Mouse (Mus musculus) forebrain, postnatal 0 days (tissue): ENCODE results near the gene Tecpr1. TPM values are rescaled to one million over a fixed set of nuclear protein-coding genes. Genes with fewer than 3 reads are reported as not detected.

Experiments
- ATAC-seq: fragments of 200-750 bp; cut with Nextera tagmentation; 2 replicates; pipeline ENCODE4 v1.8.0; 2017; ENCODE audit warnings: mild to moderate bottlenecking, moderate library complexity
- DNase-seq: peaks from one replicate; pipeline ENCODE4 v3.0.0-alpha.2; 2015
- H3K27ac ChIP-seq: fragments of 300-500 bp; sonication (generic); 2 replicates; pipeline ENCODE4 v1.5.1; 2014; ENCODE audit warnings: low read depth, mild to moderate bottlenecking, antibody characterized with exemption, low read length, moderate library complexity, mixed read lengths
- H3K27me3 ChIP-seq: fragments of 300-500 bp; sonication (generic); 2 replicates; pipeline ENCODE4 v1.6.1; 2014; ENCODE audit warnings: mild to moderate bottlenecking, low read length, mixed read lengths; ENCODE audit not compliant: insufficient read depth
- H3K36me3 ChIP-seq: fragments of 300-500 bp; sonication (generic); 2 replicates; pipeline ENCODE4 v1.6.1; 2014; ENCODE audit warnings: mild to moderate bottlenecking, moderate library complexity; ENCODE audit not compliant: insufficient read depth
- H3K4me1 ChIP-seq: fragments of 300-500 bp; sonication (generic); 2 replicates; pipeline ENCODE4 v1.6.1; 2014; ENCODE audit warnings: antibody characterized with exemption; ENCODE audit not compliant: insufficient read depth
- H3K4me2 ChIP-seq: fragments of 300-500 bp; sonication (generic); 2 replicates; pipeline ENCODE4 v1.6.1; 2014; ENCODE audit warnings: low read depth, mild to moderate bottlenecking, moderate library complexity
- H3K4me3 ChIP-seq: fragments of 300-500 bp; sonication (generic); 2 replicates; pipeline ENCODE4 v1.5.1; 2014; ENCODE audit warnings: low read depth, low read length, mixed read lengths
- H3K9ac ChIP-seq: fragments of 300-500 bp; sonication (generic); 2 replicates; pipeline ENCODE4 v1.6.1; 2014; ENCODE audit warnings: mild to moderate bottlenecking
- H3K9me3 ChIP-seq: fragments of 300-500 bp; sonication (generic); 2 replicates; pipeline ENCODE4 v1.6.1; 2016; ENCODE audit warnings: low read length
- CTCF ChIP-seq: sonication (generic); IDR thresholded peaks from 2 replicates; pipeline ENCODE4 v1.5.1; 2016; ENCODE audit warnings: antibody characterized with exemption, control low read depth, low read depth
- WGBS: fragments of 180-500 bp; shearing (Covaris S2); extraction: QIAGEN DNeasy Blood & Tissue Kit; methylation state at CpG from one replicate; pipeline ENCODE4 v1.1.7; 2014; 5-methylcytosine and 5-hydroxymethylcytosine counted together
- polyA plus RNA-seq: library from polyadenylated mRNA; unstranded; fragments of >200 nt; fragmentation: Nextera tagmentation; extraction: Ambion mirVana; gene quantifications from 2 replicates; pipeline ENCODE4 v1.2.1, GENCODE M21; 2015
- total RNA-seq: library from RNA; depleted of rRNA; stranded (reverse); fragments of >200 nt; gene quantifications from 2 replicates; pipeline ENCODE4 v1.2.3, GENCODE M21; 2014

Gene Tecpr1
- total and polyA plus RNA-seq, 2 experiments from 2014 or later: 32.7 to 57.7 TPM

DNA sequence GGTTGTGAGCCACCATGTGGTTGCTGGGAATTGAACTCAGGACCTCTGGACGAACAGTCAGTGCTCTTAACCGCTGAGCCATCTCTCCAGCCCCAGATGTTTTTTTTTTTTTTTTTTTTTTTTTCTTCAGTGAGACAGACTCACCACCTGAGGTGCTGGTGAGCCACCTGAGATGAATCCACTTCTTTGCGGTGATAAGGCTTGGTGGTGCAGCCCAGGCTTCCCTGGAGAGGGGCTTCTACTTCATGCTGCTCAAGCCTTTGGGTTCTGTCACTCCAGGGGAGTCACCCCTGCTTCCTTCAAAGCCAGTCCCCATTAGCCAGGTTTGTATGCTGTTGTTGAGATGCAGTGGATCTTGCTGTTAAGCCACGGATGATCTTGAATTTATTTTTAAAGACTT is 29.8 kb upstream of the Tecpr1 start:
- H3K36me3 ChIP-seq: no peaks in the 10 kb centered on the region
- H3K4me2 ChIP-seq: no peak overlapping the region
- no peak overlapping the region for H3K9ac ChIP-seq
- ATAC-seq (no peak), DNase-seq (no peak)
- no peaks in the 10 kb centered on the region for H3K27me3 ChIP-seq
- no peak; the same call in 1 of the 2 replicates for TF ChIP-seq CTCF
- H3K4me1 ChIP-seq: peaks cover 23% of the 10 kb centered on the region
- 69% methylated on average over 4 of the region's 4 CpGs for WGBS
- no peaks in the 10 kb centered on the region for H3K9me3 ChIP-seq
- H3K27ac ChIP-seq: no peak overlapping the region
- no peak overlapping the region for H3K4me3 ChIP-seq

DNA sequence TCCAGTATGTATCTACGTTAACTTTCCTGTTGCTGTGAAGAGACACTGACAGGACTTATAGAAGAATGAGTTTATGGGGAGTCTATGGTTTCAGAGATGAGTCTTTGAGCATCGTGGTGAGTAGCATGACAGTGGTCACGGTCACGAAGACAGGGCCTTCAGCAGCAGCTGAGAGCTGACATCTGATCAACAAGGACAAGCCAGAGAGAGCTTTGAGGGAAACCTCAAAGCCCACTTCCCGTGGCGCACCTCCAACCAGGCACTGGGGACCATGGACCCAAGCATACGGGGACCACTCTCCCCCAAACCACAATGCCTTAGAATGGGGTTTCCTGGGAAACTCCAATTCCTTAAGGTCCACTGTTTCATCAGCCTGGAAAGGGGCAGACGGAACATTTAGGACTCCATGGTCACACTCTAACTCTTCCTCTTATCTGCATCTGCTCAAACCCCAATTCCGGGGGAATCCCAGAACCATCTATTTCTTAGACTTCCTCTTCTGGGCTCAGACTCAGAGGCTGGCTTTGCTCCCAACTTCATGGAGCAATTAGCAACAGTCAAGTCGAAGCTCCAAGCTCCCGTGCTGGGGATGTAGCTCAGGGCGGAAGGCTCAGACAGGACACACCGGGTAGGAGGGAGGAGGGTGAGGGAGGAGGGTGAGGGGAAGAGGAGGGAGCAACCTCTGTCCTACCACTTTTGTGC is 28.6 kb upstream of the Tecpr1 start:
- WGBS: 87% methylated on average over 13 of the region's 13 CpGs
- no peak overlapping the region for H3K9ac ChIP-seq
- TF ChIP-seq CTCF: no peak
- H3K4me1 ChIP-seq: peaks cover 11% of the 10 kb centered on the region
- H3K27me3 ChIP-seq: no peaks in the 10 kb centered on the region
- H3K9me3 ChIP-seq: no peaks in the 10 kb centered on the region
- no peak overlapping the region for H3K27ac ChIP-seq
- H3K36me3 ChIP-seq: no peaks in the 10 kb centered on the region
- DNase-seq (no peak), ATAC-seq (no peak)
- no peak overlapping the region for H3K4me3 ChIP-seq
- H3K4me2 ChIP-seq: no peak overlapping the region

- Histone ChIP-seq H3K9me3 (no peaks in the 10 kb centered on the region), H3K27ac (no peak overlapping the region), H3K4me2 (no peak overlapping the region), H3K4me1 (no peaks in the 10 kb centered on the region), H3K36me3 (no peaks in the 10 kb centered on the region), H3K27me3 (no peaks in the 10 kb centered on the region), H3K4me3 (no peak overlapping the region), H3K9ac (no peak overlapping the region)
- 86% methylated on average over 3 of the region's 3 CpGs for WGBS
- ATAC-seq: no peak
- TF ChIP-seq CTCF: peak; percentile 42
- no peak for DNase-seq
Measured at GRCm38 (mm10) chr5:144249871-144250270, 26.5 kb upstream of the Tecpr1 start.

- Histone ChIP-seq H3K27ac (no peak overlapping the region), H3K4me3 (no peak overlapping the region), H3K4me2 (no peak overlapping the region), H3K36me3 (no peaks in the 10 kb centered on the region), H3K4me1 (no peaks in the 10 kb centered on the region), H3K9ac (no peak overlapping the region), H3K27me3 (no peaks in the 10 kb centered on the region), H3K9me3 (no peaks in the 10 kb centered on the region)
- ATAC-seq: no peak
- TF ChIP-seq CTCF: no peak
- WGBS: 82% methylated on average over 10 of the region's 10 CpGs
- DNase-seq: no peak
Measured at GRCm38 (mm10) chr5:144247906-144248585, 24.6 kb upstream of the Tecpr1 start.

- no peaks in the 10 kb centered on the region for H3K4me1 ChIP-seq
- H3K4me3 ChIP-seq: no peak overlapping the region
- H3K36me3 ChIP-seq: no peaks in the 10 kb centered on the region
- H3K4me2 ChIP-seq: no peak overlapping the region
- no peak for TF ChIP-seq CTCF
- DNase-seq: no peak
- no peak for ATAC-seq
- no peaks in the 10 kb centered on the region for H3K27me3 ChIP-seq
- H3K9ac ChIP-seq: no peak overlapping the region
- no peak overlapping the region for H3K27ac ChIP-seq
- WGBS: 82% methylated on average over 10 of the region's 10 CpGs
- no peaks in the 10 kb centered on the region for H3K9me3 ChIP-seq
Measured at GRCm38 (mm10) chr5:144247307-144247706, 23.9 kb upstream of the Tecpr1 start.

- TF ChIP-seq CTCF: no peak
- no peaks in the 10 kb centered on the region for H3K4me1 ChIP-seq
- DNase-seq: no peak
Measured at GRCm38 (mm10) chr5:144246669-144247068, 23.3 kb upstream of the Tecpr1 start.

GRCm38 (mm10) chr5:144245592-144245991 is 22.2 kb upstream of the Tecpr1 start:
- no peak for ATAC-seq
- 76% methylated on average over 2 of the region's 2 CpGs for WGBS

More at GRCm38 (mm10) chr5:144246669-144247068, 23.3 kb upstream of the Tecpr1 start:
- ATAC-seq: no peak
- Histone ChIP-seq H3K27me3 (no peaks in the 10 kb centered on the region), H3K4me3 (no peak overlapping the region), H3K27ac (no peak overlapping the region), H3K9me3 (no peaks in the 10 kb centered on the region), H3K4me2 (no peak overlapping the region), H3K9ac (no peak overlapping the region), H3K36me3 (no peaks in the 10 kb centered on the region)
- 88% methylated on average over 7 of the region's 7 CpGs for WGBS

More at GRCm38 (mm10) chr5:144245592-144245991, 22.2 kb upstream of the Tecpr1 start:
- no peak overlapping the region for H3K27ac ChIP-seq
- H3K4me3 ChIP-seq: no peak overlapping the region
- no peak overlapping the region for H3K4me2 ChIP-seq
- no peaks in the 10 kb centered on the region for H3K36me3 ChIP-seq
- no peaks in the 10 kb centered on the region for H3K9me3 ChIP-seq
- no peak for TF ChIP-seq CTCF
- H3K4me1 ChIP-seq: no peaks in the 10 kb centered on the region
- no peaks in the 10 kb centered on the region for H3K27me3 ChIP-seq
- no peak for DNase-seq
- H3K9ac ChIP-seq: no peak overlapping the region
